Mouse (Mus musculus) thymus, adult 2 months (tissue): ENCODE data around the gene Gm3045. TPM values are rescaled to one million over a fixed set of nuclear protein-coding genes. Genes with fewer than 3 reads are reported as not detected.

Experiments used
- DNase-seq: peaks from one replicate; pipeline ENCODE4 v3.0.0; 2021
- H3K27ac ChIP-seq: fragments of 200-500 bp; 2 replicates; pipeline ENCODE4 v1.5.1; 2012; ENCODE audit warnings: low read length, control low read depth; ENCODE audit not compliant: control insufficient read depth, insufficient read depth
- H3K27me3 ChIP-seq: fragments of 200-500 bp; 2 replicates; pipeline ENCODE4 v1.6.1; 2012; ENCODE audit warnings: mild to moderate bottlenecking, low read length, moderate library complexity, mixed read lengths; ENCODE audit not compliant: control insufficient read depth, insufficient read depth
- H3K36me3 ChIP-seq: fragments of 200-500 bp; 2 replicates; pipeline ENCODE4 v1.6.1; 2012; ENCODE audit warnings: mild to moderate bottlenecking, low read length, moderate library complexity; ENCODE audit not compliant: control insufficient read depth, insufficient read depth
- H3K4me1 ChIP-seq: fragments of 200-500 bp; replicated peaks from 2 replicates; pipeline ENCODE4 v1.6.1; 2012; ENCODE audit warnings: low read length; ENCODE audit not compliant: control insufficient read depth, insufficient read depth
- H3K4me3 ChIP-seq: fragments of 200-500 bp; 2 replicates; pipeline ENCODE4 v1.5.1; 2012; ENCODE audit warnings: mild to moderate bottlenecking, low read length, control low read depth, moderate library complexity; ENCODE audit not compliant: control insufficient read depth, insufficient read depth
- CTCF ChIP-seq: fragments of 200-500 bp; IDR thresholded peaks from 2 replicates; pipeline ENCODE4 v1.5.1; 2012; ENCODE audit warnings: mild to moderate bottlenecking, control low read depth, low read length, moderate library complexity, borderline replicate concordance; ENCODE audit not compliant: control insufficient read depth, poor library complexity, insufficient read depth; ENCODE audit errors: extremely low read depth
- POLR2A ChIP-seq: fragments of 200-500 bp; IDR thresholded peaks from 2 replicates; pipeline ENCODE4 v1.6.1; 2012; ENCODE audit warnings: mild to moderate bottlenecking, low read length, control low read depth, moderate library complexity; ENCODE audit not compliant: control insufficient read depth, poor library complexity, insufficient read depth; ENCODE audit errors: extremely low read depth
- WGBS: fragments of 180-500 bp; shearing (Covaris S2); methylation state at CpG from one replicate; pipeline ENCODE4 v1.1.7; 2018; 5-methylcytosine and 5-hydroxymethylcytosine counted together
- polyA plus RNA-seq: library from polyadenylated mRNA; depleted of rRNA; stranded (reverse); fragments of >200 nt; gene quantifications from 2 replicates; pipeline ENCODE4 v1.2.3, GENCODE M21; 2012

Gm3045 gene
- polyA plus RNA-seq, 1 experiment: not detected

- no peak for DNase-seq
- no peak overlapping the region for H3K27ac ChIP-seq
- TF ChIP-seq CTCF: no peak
- TF ChIP-seq POLR2A: no peak
These were observed 23.6 kb downstream of the Gm3045 start for GRCm38 (mm10) chr13:56450035-56450434.

GRCm38 (mm10) chr13:56458001-56458400 is 31.6 kb downstream of the Gm3045 start:
- TF ChIP-seq POLR2A: no peak
- no peak for TF ChIP-seq CTCF
- H3K36me3 ChIP-seq: no peaks in the 10 kb centered on the region
- DNase-seq: no peak
- H3K27me3 ChIP-seq: no peaks in the 10 kb centered on the region
- 53% methylated on average over 9 of the region's 9 CpGs for WGBS
- no peaks in the 10 kb centered on the region for H3K4me1 ChIP-seq
- no peak overlapping the region for H3K27ac ChIP-seq
- no peak overlapping the region for H3K4me3 ChIP-seq

More at GRCm38 (mm10) chr13:56450035-56450434, 23.6 kb downstream of the Gm3045 start:
- Histone ChIP-seq H3K36me3 (no peaks in the 10 kb centered on the region), H3K4me3 (no peak overlapping the region), H3K4me1 (no peaks in the 10 kb centered on the region), H3K27me3 (no peaks in the 10 kb centered on the region; the same call in 1 of the 2 replicates)
- 46% methylated on average over 8 of the region's 8 CpGs for WGBS

- no peak overlapping the region for H3K27ac ChIP-seq
- DNase-seq: no peak
- no peaks in the 10 kb centered on the region for H3K4me1 ChIP-seq
- 86% methylated on average over 4 of the region's 4 CpGs for WGBS
- H3K27me3 ChIP-seq: no peaks in the 10 kb centered on the region
- no peak overlapping the region for H3K4me3 ChIP-seq
- no peak for TF ChIP-seq POLR2A
- no peak for TF ChIP-seq CTCF
- H3K36me3 ChIP-seq: no peaks in the 10 kb centered on the region
These were observed 35.1 kb downstream of the Gm3045 start for GRCm38 (mm10) chr13:56461460-56461859.

GRCm38 (mm10) chr13:56462791-56463190 is 36.4 kb downstream of the Gm3045 start:
- Histone ChIP-seq H3K27ac (no peak overlapping the region), H3K4me1 (no peaks in the 10 kb centered on the region), H3K4me3 (no peak overlapping the region), H3K36me3 (no peaks in the 10 kb centered on the region), H3K27me3 (no peaks in the 10 kb centered on the region)
- 94% methylated on average over 4 of the region's 4 CpGs for WGBS
- DNase-seq: no peak
- TF ChIP-seq POLR2A (no peak), CTCF (no peak)

GRCm38 (mm10) chr13:56463261-56463660 is 36.9 kb downstream of the Gm3045 start:
- DNase-seq: no peak
- 96% methylated on average over 7 of the region's 7 CpGs for WGBS

GRCm38 (mm10) chr13:56463750-56464149 is 37.4 kb downstream of the Gm3045 start:
- Histone ChIP-seq H3K36me3 (no peaks in the 10 kb centered on the region), H3K27ac (no peak overlapping the region), H3K4me1 (no peaks in the 10 kb centered on the region), H3K4me3 (no peak overlapping the region), H3K27me3 (no peaks in the 10 kb centered on the region)
- 62% methylated on average over 6 of the region's 6 CpGs for WGBS
- no peak for DNase-seq
- TF ChIP-seq POLR2A (no peak), CTCF (no peak)

More at GRCm38 (mm10) chr13:56463261-56463660, 36.9 kb downstream of the Gm3045 start:
- TF ChIP-seq CTCF (no peak), POLR2A (no peak)
- no peaks in the 10 kb centered on the region for H3K27me3 ChIP-seq
- no peaks in the 10 kb centered on the region for H3K36me3 ChIP-seq
- no peak overlapping the region for H3K27ac ChIP-seq
- H3K4me1 ChIP-seq: no peaks in the 10 kb centered on the region
- H3K4me3 ChIP-seq: no peak overlapping the region

- 95% methylated on average over 7 of the region's 7 CpGs for WGBS
- Histone ChIP-seq H3K4me3 (no peak overlapping the region), H3K27me3 (no peaks in the 10 kb centered on the region), H3K27ac (no peak overlapping the region), H3K36me3 (no peaks in the 10 kb centered on the region), H3K4me1 (no peaks in the 10 kb centered on the region)
- no peak for DNase-seq
- TF ChIP-seq CTCF (no peak), POLR2A (no peak)
These were observed 41.4 kb downstream of the Gm3045 start for GRCm38 (mm10) chr13:56467786-56468185.
